ENCODE assay signal across 23 mouse cellular contexts in the genomic region with DNA sequence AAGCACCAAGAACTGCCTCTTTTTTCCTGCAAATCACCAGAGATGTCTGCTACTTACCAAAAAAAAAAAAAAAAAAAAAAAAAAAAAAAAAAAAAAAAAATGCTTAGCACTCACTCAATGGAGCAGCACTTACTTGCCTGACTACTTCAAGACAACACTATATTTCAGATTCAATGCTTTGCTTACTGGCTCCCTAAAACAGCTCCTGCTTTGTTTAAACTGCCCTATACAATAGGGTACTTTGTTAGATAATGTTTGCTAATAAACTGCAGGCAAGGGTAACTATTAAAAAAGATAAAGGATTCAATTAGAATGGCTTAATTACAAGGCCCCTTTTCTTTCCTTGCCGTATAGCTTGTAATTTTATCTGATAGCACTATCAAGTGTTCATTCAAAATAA.
A peak's percentile ranks its signal among the peaks of the same experiment; 100 is the strongest.
DNase-seq lines count a peak whose midpoint lies in the region; ATAC-seq and TF ChIP-seq lines count a peak whose summit lies in the region.
"Had no signal": no experiment of that assay in that cellular context is flagged by ENCODE, and none has a peak within 500 bp of the region (broad histone marks: within the 10 kb centered on the region; RNA-seq: fewer than 3 reads in every experiment).

No protein-coding gene starts in this region.

- no peaks in the 10 kb centered on the region for H3K36me3 ChIP-seq in forebrain, embryonic 13.5 days (ENCODE audit: poor library complexity, severe bottlenecking)
- no peaks in the 10 kb centered on the region for H3K36me3 ChIP-seq in forebrain, embryonic 12.5 days (replicated peaks)
- no peaks in the 10 kb centered on the region for H3K36me3 ChIP-seq in forebrain, embryonic 15.5 days
- H3K36me3 ChIP-seq in forebrain, postnatal 0 days (ENCODE audit: insufficient read depth) = no peaks in the 10 kb centered on the region
- H3K36me3 ChIP-seq: embryonic facial prominence, embryonic 13.5 days; embryonic facial prominence, embryonic 15.5 days had no signal

- ATAC-seq in forebrain, embryonic 13.5 days = peak; percentile 33; the same call in 1 of the 2 replicates
- ATAC-seq in forebrain, embryonic 12.5 days (ENCODE audit: low FRiP score) = no peak
- ATAC-seq in forebrain, embryonic 15.5 days (replicated peaks) = peak; percentile 71
- ATAC-seq in forebrain, postnatal 0 days = no peak
- ATAC-seq: CD4-positive, CD25-positive, alpha-beta regulatory T cell, adult 4 months had no signal

- no peak overlapping the region for H3K27ac ChIP-seq in forebrain, embryonic 13.5 days
- no peak overlapping the region for H3K27ac ChIP-seq in forebrain, embryonic 12.5 days
- no peak overlapping the region for H3K27ac ChIP-seq in forebrain, embryonic 15.5 days (replicated peaks)
- no peak overlapping the region for H3K27ac ChIP-seq in forebrain, postnatal 0 days (ENCODE audit: low read depth, low read length)
- H3K27ac ChIP-seq: embryonic facial prominence, embryonic 13.5 days; embryonic facial prominence, embryonic 15.5 days; gastrocnemius, adult 2 months had no signal

- no peak for DNase-seq in forebrain, postnatal 0 days
- peak; percentile 11 for DNase-seq in retina, postnatal 1 day
- no peak for DNase-seq in retina, embryonic 14.5 days (ENCODE audit: low spot score)
- DNase-seq in brain, embryonic 14.5 days (ENCODE audit: low read depth) = peak; percentile 39
- DNase-seq in adrenal gland, postnatal 14 days = no peak
- DNase-seq: adrenal gland, adult 2 months; adrenal gland, postnatal 10 days; adrenal gland, postnatal 36 days; B cell, adult 2 months; cerebellum, adult 11-12 months; cerebellum, adult 2 months; cerebellum, adult 9-10 months; cerebellum, postnatal 10 days; cerebellum, postnatal 25 days; gastrocnemius, adult 2 months had no signal

- no peaks in the 10 kb centered on the region for H3K4me1 ChIP-seq in forebrain, embryonic 13.5 days
- H3K4me1 ChIP-seq in forebrain, embryonic 12.5 days = no peaks in the 10 kb centered on the region
- no peaks in the 10 kb centered on the region for H3K4me1 ChIP-seq in forebrain, embryonic 15.5 days
- no peaks in the 10 kb centered on the region for H3K4me1 ChIP-seq in forebrain, postnatal 0 days (ENCODE audit: insufficient read depth)
- H3K4me1 ChIP-seq: embryonic facial prominence, embryonic 13.5 days; embryonic facial prominence, embryonic 15.5 days had no signal

- H3K4me3 ChIP-seq in forebrain, embryonic 13.5 days = no peak overlapping the region
- no peak overlapping the region for H3K4me3 ChIP-seq in forebrain, embryonic 12.5 days (replicated peaks)
- H3K4me3 ChIP-seq in forebrain, embryonic 15.5 days = no peak overlapping the region
- H3K4me3 ChIP-seq in forebrain, postnatal 0 days (ENCODE audit: low read depth, low read length) = no peak overlapping the region
- H3K4me3 ChIP-seq: embryonic facial prominence, embryonic 13.5 days; embryonic facial prominence, embryonic 15.5 days; erythroblast, embryonic 14.5 days; gastrocnemius, adult 2 months had no signal

- H3K9me3 ChIP-seq in forebrain, embryonic 13.5 days (replicated peaks) = no peaks in the 10 kb centered on the region
- no peaks in the 10 kb centered on the region for H3K9me3 ChIP-seq in forebrain, embryonic 12.5 days
- H3K9me3 ChIP-seq in forebrain, embryonic 15.5 days = no peaks in the 10 kb centered on the region
- no peaks in the 10 kb centered on the region for H3K9me3 ChIP-seq in forebrain, postnatal 0 days (ENCODE audit: low read length)
- H3K9me3 ChIP-seq: embryonic facial prominence, embryonic 13.5 days; embryonic facial prominence, embryonic 15.5 days had no signal

- 19% methylated on average over 1 of the region's 1 CpGs for WGBS in forebrain, embryonic 13.5 days
- 26% methylated on average over 1 of the region's 1 CpGs for WGBS in forebrain, embryonic 12.5 days
- 14% methylated on average over 1 of the region's 1 CpGs for WGBS in forebrain, embryonic 15.5 days
- WGBS in forebrain, postnatal 0 days = 23% methylated on average over 1 of the region's 1 CpGs

- no peak for TF ChIP-seq POLR2A in brain, embryonic 14.5 days (IDR thresholded peaks at IDR 0.05; ENCODE audit: borderline replicate concordance, extremely low read depth, insufficient read depth, insufficient read length, poor library complexity, severe bottlenecking)

- TF ChIP-seq CTCF in forebrain, postnatal 0 days (IDR thresholded peaks at IDR 0.05; ENCODE audit: low read depth) = no peak
- no peak for TF ChIP-seq CTCF in brain, embryonic 14.5 days (IDR thresholded peaks at IDR 0.05; ENCODE audit: borderline replicate concordance, extremely low read depth, insufficient read depth, insufficient read length)

- H3K4me2 ChIP-seq in forebrain, embryonic 13.5 days = no peak overlapping the region
- H3K4me2 ChIP-seq in forebrain, embryonic 12.5 days = no peak overlapping the region
- no peak overlapping the region for H3K4me2 ChIP-seq in forebrain, embryonic 15.5 days (replicated peaks)
- no peak overlapping the region for H3K4me2 ChIP-seq in forebrain, postnatal 0 days (ENCODE audit: low read depth)
- H3K4me2 ChIP-seq: embryonic facial prominence, embryonic 13.5 days; embryonic facial prominence, embryonic 15.5 days had no signal

- H3K27me3 ChIP-seq in forebrain, embryonic 13.5 days = no peaks in the 10 kb centered on the region
- no peaks in the 10 kb centered on the region for H3K27me3 ChIP-seq in forebrain, embryonic 12.5 days
- no peaks in the 10 kb centered on the region for H3K27me3 ChIP-seq in forebrain, embryonic 15.5 days
- H3K27me3 ChIP-seq in forebrain, postnatal 0 days (ENCODE audit: insufficient read depth, low read length) = no peaks in the 10 kb centered on the region
- H3K27me3 ChIP-seq: CH12.LX; embryonic facial prominence, embryonic 13.5 days; embryonic facial prominence, embryonic 15.5 days had no signal

- no peak overlapping the region for H3K9ac ChIP-seq in forebrain, embryonic 13.5 days
- H3K9ac ChIP-seq in forebrain, embryonic 12.5 days = no peak overlapping the region
- no peak overlapping the region for H3K9ac ChIP-seq in forebrain, embryonic 15.5 days (replicated peaks)
- H3K9ac ChIP-seq in forebrain, postnatal 0 days = no peak overlapping the region
- H3K9ac ChIP-seq: embryonic facial prominence, embryonic 13.5 days; embryonic facial prominence, embryonic 15.5 days had no signal

Comparison
In these comparisons a context has a peak if more than half of its experiments do, and no peak if none do; other contexts are left out.
1. ATAC-seq: peak in forebrain, embryonic 13.5 days (single experiment) and forebrain, embryonic 15.5 days (single experiment); none in forebrain, embryonic 12.5 days (single experiment) and forebrain, postnatal 0 days (single experiment).
2. DNase-seq: peak in retina, postnatal 1 day (single experiment) and brain, embryonic 14.5 days (single experiment); none in forebrain, postnatal 0 days (single experiment), retina, embryonic 14.5 days (single experiment) and adrenal gland, postnatal 14 days (single experiment).